Mouse (Mus musculus): ENCODE results near the gene Sucla2. TPM values are rescaled to one million over a fixed set of nuclear protein-coding genes. Genes with fewer than 3 reads are reported as not detected.
"Not testable (repeated sequence)": the region's sequence is repeated elsewhere in the genome, so short reads cannot be mapped to it uniquely, and the experiment has no call there.

Sucla2 gene
- total RNA-seq, 2 experiments from 2014 or later = 494 to 525 TPM

DNA sequence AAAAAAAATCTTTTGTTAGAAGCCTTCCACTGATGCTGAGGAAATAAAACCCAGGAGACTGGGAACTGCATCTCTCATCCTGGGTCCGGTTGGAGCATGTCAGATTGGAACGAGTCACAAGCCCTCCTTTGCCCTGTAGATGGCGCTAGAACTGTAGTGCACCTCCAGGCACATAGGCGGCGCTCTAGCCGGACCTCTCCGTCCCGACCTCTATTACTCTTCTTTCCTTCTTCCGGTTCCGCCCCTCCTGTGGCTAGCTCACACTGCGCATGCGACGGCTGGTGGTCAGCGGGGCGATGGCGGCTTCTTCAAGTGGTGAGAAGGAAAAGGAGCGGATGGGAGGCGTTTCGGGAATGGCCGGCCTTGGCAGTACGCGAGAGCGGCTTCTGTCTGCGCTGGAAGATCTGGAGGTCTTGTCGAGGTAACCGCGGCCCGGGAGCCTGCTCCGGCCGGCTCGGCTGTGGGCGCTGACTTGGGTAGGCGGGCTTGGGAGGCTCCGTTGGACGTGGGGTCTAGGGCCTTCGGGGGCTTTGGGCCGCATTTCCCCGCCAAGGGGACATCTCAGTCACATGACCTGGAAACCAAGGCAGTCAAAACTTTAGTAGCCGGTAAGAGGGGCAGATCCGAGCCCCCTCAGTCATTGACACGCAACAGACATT, 15.2 kb upstream of the Sucla2 start, which contains the start of gene Med4:
TSS of gene Med4 (plus strand) at position 261 of the 659 bp plus-strand sequence.
- DNase-seq = peak; percentile 92

DNA sequence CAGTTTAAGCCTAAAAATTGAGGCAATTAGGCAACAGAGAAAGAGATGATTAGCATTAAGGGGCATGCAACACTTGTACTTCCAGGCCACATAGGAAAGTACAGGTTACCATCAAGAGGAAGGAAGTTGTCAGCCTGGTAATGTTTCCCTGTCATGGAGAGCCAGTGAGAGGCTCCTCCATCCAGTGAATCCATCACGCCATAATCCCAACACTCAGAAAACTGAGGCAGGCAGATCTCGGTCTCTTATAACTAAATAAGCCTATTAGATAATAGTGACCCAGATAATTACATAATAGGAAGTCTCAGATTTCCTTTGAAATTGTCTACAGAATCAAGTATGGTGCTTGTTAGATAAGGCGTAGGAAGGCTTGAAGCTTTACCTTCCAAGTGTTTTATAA, 983 bp upstream of the Sucla2 start:
- no peak for DNase-seq

DNA sequence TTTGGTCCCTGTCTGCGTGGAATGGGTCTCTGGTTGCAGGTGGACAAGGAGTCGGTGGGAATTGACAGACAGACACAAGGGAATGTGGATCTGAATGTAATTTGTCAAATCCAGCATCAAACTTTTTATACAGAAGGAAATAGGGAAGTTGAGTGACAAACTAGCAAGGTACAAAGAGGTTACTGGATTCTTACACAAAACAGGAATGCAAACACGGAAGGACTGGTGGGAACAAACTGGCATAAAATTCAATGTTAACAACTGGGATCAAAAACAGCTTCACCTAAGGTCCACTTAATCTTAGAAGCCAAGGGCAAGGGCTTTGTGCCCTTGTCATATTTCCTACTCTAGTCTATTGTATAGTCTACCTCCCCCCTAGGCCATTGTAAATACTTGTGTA, 3.5 kb downstream of the Sucla2 start:
- not testable (repeated sequence) for DNase-seq

DNA sequence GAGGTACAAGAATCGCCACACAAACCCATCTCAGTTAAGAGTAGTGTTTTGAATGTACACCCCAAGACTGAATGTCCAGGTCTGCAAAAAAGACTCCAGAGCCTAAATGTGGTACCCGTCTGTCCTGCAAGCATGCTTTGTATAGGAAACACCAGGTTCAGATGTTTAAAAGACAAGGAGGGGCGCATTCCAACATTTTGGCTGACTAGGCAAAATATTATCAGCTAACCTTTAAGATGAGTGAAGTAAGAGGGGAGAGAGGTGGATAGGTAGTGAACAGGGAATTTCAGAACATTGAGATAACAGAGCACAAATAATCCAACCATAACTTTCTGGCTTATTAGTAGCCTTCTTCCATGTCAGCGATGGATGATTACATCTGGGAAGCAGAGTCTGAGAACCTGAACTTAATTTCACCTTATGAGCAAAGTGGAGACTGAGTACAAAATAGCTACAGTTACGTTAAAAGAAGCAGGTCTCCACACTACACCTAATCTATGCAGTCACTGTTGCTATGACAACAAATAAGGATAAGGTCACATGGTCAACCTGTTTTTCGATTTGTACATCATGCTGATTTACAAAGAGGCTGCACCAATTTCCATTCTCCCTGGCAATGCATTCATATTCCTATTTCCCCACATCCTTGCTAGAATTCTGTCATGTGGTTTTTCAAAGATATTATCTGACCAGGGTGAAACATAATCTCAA, 8.8 kb downstream of the Sucla2 start:
- DNase-seq = no peak

DNA sequence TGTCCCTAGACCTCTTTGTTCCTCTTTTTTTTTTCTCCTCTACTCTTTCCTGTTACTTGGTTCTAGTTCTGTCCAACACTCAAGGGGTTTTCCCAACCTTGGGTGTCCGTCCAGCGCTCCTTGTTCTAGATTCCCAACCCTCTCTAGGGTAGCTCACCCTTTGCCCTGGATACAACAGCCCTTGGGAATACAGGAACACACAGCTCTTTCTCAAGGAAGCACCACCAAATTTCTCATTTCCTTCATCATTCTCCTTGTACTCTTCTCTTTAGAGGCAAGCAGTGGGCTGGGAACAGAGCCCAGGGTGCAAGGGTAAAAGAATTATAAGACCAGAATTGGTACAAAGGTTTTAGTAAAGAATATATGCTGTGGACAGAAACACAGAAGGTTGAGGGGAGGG, 10.5 kb downstream of the Sucla2 start:
- no peak for DNase-seq

DNA sequence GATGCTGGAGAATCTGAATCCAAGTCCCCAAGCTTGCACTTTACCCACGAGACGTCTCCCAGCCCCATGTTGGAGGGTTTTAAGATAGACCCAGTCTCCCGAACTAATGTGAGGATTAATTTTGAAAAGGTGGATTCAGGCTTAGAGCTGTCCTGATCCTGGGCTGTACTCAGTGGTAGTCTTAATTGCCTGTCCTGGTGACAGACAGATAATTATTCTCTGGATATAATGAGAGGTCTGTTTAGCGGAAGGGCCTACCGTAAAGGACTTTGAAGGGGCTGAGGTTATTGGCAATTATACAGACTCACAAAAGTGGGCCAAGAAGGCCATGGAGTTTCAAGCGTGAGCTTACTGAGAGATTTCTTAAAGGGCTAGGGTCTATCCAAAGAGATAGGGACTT, 18.7 kb downstream of the Sucla2 start:
- no peak for DNase-seq

DNA sequence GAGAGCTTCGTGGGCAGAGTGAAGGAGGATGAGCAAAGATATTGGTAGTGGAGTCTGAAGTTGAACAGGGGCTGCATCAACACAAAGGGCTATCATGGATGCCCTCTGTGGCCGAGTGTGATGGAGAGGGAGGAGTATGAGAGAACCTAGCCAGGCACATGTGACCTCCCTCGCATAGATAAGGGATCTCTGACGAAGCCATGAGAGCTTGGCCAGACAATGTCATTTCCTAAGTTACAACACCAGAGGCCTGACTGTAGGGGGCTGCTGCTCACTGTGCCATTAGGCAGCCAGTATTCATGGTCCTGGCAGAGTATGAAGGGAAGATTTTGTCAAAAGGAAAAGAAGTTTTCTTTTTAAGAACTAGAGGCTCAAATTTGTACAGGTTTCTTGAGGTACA, 21.9 kb downstream of the Sucla2 start:
- no peak for DNase-seq

DNA sequence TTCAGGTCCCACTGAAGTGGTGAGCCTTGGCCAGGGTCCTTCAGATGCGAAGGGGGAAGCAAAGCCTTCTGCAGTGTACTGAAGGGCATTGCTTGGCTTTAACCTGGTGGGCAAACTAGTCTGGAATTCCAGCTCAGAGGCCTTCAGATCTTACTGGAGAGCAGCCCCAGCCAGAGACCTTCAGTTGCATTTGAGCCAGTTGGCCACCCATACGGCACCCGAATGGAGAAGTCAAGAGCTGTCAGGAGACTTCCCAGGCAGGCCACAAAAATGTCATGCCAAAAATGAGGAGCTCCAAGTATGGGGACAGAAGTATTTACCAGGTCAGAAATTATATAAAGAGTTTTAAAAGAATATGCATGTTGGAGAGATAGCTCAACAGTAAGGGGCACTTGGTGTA, 22.9 kb downstream of the Sucla2 start, which contains the start of gene Nudt15:
TSS of gene Nudt15 (minus strand) at position 192 of the 400 bp plus-strand sequence.
- no peak for DNase-seq

DNA sequence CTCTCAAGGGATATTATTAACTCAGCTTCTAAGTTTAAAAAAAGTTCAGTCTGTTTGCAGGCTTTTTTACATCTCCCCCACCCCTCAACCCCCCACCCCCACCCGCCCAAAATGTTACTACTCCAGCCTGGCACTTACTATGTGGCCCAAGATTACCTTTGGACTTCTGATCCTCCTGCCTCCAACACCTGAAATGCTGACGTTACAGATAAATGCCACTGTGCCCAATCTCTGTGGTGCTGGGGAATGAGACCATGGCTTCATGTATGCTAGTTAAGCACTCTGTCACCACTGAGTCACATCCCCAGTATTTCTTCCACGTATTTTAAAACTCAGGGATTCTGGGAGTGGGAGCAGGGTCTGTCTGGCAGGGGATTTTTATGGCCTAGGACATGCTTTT, 25.2 kb downstream of the Sucla2 start:
- no peak for DNase-seq

DNA sequence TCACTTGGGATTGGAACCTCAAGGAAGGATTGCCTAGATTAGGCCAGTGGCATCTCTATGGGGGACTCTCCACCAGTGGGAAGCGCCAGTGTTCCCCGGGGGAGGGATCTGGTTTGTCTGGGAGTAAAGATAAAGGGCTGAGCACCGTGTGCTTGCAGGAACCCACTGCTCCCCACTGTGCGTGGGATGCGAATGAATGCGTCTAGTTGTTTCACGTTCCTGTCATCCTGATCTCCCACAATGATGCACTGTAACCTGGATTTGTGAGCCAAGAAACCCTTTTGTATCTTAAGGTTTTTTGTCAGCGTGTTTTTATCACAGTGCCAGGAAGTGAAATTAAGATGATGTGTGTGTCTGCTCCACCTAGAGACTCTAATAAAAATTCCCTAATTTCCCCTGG, 25.6 kb downstream of the Sucla2 start:
- no peak for DNase-seq

DNA sequence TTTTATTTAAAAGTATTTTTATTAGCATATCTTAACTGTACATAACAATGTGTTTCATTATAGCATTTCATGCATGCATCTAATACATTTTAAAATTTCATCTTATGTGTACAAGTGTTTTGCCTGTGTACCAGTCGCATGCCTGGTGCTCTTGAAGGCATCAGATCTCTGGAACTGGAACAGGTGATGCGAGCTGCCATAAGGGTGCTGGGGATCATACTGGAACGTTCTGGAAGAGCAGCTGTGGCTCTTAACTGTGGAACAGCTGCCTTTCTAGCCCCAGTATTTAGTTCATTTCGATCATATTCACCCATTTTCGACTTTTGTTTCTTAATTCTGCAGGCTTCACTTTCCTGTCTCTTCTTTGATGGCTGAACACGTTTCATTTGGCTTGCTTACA, 26.0 kb downstream of the Sucla2 start:
- no peak for DNase-seq

DNA sequence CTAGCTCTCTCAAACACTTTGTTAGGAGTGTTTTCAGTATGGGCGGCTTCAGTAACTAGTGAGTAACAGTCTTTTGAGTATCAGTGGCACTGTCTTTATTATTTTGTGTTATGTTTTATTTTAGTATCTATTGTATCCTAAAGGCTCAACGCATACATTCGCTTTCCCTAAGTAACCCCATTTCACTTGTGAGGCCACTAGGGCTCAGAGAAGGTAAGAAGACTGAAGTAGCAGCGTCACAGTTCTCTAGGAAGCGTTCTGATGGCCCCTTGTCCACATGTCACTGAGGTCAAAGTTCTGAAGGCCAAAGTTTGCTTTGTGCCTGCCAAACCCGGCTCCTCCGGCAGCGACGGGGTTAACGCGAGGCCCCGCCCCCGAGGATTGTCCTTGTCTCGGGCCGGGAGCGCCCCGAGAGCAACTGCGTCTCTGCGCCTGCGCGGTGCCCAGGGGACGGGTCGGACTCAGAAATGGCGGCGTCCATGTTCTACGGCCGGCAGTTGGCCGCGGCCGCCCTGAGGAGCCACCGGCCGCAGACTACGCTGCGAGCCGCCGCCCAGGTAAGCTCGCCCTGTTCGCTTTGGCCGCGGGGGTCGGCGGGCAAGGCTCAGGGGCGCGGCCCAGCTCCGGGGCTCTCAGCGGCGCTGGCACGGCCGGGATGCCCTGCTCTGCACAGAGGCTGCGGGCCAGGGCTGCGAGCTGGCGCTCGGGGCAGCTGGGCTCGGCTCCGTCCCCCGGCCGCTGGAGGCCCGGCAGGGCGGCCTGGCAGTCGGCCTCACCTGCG, 27.4 kb downstream of the Sucla2 start:
- peak; percentile 94 for DNase-seq

DNA sequence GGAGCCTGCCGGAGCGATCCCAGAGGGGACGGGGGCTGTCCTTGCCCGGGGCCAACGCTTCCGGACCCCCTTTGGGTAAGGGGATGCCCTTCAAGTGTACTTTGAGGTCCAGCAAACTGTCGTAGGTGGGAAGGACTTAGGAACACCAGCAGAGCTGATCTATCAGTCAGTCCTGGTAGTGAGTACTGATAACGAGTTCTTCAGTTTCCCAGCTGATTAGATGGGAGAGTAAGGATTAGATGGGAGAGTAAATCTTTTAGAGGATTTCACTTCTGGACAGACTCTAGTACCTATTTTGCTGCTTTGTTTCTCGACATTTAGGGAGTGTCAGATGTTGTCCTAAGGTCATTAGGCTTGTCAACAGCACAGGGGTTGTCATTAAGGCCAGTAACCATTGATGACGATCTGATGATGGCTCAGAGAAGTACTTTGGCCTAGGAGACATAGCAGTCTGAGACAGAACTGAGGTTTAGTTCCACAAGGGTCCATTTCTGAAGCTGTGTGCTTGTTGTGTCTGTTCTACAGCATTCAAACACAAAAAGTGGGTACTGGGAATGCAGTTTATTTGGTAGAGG, 28.1 kb downstream of the Sucla2 start:
- no peak for DNase-seq

DNA sequence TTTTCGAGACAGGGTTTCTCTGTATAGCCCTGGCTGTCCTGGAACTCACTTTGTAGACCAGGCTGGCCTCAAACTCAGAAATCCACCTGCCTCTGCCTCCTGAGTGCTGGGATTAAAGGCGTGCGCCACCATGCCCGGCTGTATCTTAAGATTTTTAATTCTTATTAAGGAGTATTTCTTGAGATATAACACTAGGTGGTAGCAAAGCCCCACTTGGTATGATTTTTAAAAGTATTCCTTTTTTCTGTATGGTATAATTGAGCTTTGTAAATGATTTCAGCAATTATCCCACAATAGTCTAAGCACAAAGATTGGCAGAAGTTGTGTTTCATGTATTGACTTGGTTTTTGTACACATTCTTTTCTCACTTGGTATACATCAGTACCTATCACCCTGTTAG, 44.7 kb downstream of the Sucla2 start:
- not testable (repeated sequence) for DNase-seq

DNA sequence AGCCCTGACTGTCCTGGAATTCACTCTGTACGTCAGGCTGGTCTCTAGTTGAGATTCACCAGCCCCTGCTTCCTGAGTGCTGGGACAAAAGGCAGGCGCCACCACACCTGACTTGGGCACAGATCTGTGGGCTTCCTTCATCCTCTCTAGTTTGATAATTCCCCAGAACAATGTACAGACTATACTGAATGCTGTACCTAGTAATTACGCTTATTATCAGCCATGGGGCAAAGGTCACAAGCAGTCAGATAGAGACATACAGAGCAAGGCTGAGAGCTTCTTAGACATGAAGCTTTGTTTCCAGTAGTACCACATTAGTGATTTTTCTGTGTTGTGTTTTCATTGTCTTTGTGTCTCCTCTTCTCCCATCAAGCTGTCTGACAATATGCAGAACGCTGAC, 46.0 kb downstream of the Sucla2 start:
- no peak for DNase-seq

DNA sequence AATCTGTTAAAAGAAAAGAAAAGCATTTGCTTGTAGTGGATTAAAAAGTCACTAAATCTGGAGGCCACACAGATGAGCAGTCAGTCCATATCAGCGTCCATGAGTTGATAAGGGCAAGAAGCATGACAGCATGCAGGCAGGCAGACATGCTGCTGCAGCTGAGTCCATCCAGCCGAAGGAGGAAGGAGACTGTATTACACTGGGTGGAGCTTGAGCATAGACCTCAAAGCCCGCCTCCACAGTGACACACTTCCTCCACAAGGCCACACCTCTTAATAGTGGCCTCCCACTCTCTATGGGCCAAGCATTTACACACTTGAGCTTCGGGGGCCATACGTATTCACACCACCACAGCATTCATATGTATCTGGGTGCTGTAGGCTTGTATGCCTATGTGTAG, 48.9 kb downstream of the Sucla2 start:
- no peak for DNase-seq

DNA sequence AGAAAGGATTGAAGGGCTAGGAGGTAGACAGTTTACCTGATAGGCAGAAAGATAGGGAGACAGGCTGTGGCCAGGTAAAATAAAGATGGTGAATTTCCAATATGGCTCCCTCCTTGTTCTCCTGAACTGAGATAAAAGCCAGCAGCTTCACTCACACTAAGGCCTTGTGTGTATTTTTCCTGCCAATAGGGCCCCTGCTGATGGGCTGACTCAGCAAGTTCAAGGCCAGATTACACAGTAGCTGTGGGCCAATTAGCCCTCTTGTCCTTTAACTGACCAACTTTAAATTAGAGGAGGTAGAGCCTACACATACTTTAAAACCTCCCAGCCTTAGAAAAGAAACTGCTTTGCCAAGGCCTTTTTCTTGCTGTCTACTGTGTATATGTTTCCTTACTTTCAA, 51.2 kb downstream of the Sucla2 start:
- no peak for DNase-seq

DNA sequence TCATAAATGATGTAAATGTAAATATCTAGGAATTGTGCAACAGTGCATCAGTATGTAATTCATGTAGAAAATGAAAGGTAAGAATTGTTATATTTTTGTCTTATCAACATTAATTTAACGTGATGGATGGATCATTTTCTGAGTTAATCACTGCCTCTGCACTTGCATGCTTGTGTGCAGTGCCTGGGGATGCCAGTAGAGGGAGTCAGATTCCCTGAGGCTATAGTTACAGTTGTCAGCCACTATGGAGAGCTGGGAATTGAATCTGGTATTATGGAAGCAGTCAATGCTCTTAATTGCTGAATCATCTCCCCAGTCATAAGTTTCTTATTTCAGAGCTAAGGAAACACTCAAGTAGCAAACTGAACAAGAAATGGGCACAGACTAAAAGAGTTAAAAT, 63.0 kb downstream of the Sucla2 start:
- DNase-seq = no peak

DNA sequence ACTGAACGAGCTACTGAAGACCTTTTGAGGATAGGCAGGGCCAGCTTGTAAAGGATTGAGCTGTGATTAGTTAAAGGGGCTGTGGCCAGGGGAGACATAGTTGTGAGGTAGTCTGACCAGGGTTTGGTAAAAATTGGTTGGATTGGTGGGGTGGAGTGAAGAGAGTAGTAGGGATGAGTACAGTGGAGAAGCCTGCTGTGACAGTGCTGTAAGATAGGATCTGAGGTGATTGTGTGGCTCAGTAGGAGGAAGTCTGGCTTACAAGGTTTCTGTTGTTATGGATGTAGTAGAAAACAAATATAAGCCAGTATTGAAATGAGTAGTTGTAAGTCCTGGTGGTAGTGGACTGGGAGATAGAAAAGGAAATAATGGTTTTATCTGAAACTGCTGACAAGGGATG, 67.0 kb downstream of the Sucla2 start:
- DNase-seq = no peak

DNA sequence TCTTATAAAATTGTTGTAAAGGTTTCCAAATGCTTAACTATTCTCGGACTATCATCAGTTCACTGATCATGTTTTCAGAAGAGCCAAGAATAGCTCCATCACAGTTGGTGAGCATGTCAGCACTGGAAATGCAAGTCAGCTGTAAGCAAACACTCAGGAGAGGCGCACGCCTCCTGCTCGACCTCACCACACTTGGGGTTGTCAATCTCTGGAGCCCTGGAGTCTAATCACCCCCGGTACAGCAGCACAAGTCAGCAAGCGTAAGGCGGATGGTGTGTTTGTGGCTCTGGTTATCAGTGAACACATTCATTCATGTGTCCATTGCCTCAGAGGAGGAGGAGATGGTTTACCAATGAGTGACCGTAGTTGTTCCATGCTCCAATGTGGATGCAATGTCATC, 74.6 kb downstream of the Sucla2 start:
- peak; percentile 76 for DNase-seq

DNA sequence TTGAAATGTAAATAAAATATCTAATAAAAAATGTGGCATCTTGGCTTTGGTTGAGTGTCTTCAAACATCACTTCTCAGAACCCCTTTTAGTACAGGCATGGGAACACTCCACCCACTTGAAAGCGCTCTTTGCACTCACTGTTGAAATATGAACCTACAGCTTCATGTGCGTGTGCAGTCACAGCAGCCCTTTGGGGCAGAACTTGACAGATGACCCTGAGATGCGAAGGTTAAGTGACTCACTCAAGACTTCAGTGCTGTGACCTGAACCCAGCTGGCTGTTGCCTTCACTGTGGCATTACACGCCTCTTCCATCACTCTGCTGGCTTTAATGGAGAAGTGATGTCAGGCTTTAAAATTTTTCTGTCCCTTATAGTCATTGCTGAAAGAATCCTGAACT, 82.6 kb downstream of the Sucla2 start:
- DNase-seq = no peak

DNA sequence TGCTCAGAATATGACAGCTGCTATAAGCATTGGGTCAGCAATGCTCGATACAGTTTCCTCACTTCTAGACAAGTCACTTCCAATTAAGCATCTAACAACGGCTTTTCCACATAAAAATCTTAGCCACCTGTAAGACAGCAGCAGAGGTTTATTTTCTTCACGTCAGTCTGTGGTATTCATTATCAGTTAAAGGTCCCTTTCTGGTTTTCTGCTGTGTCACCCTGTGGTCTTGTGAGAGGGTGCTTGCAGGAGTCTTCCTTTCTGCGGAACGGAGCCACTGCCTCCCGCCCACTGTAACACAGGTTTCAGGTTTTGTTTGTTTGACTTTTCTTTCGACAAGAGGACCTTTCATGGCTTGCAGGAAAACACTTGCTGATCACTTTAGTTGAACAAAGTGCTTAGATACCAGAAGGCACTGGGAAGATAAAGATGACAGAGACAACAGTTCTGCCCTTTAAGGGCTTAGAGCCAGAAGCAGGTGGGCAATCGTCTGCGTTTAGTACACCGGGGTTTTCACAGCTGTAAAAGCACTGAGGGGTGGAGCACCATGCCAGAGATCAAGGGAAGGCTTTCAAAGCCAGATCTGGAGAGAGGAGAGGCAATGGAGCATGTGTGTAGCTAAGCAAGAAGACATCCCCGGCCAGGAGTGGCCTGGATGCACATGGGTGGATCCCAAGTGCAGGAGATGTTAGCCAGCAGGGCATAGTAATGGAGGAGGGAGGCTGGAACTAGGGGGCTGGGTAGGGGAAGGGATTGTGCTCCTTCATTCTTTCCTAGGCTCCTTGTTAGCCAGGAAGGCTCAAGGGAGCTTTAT, 83.8 kb downstream of the Sucla2 start:
- no peak for DNase-seq
